Mouse (Mus musculus) yolk sac, embryonic 10.5 days (tissue): ENCODE data around the gene Slc2a8.
"Not testable (repeated sequence)": the region's sequence is repeated elsewhere in the genome, so short reads cannot be mapped to it uniquely, and the experiment has no call there.

ENCODE experiments used
- DNase-seq: peaks from one replicate; pipeline ENCODE4 v3.0.0-alpha.2; 2017; ENCODE audit warnings: low spot score

The Slc2a8 gene

GRCm38 (mm10) chr2:32981725-32982271 lies at the start of gene Slc2a8:
Gene Slc2a8 (minus strand): TSS chr2:32982083.
- DNase-seq: peak; percentile 93

DNA sequence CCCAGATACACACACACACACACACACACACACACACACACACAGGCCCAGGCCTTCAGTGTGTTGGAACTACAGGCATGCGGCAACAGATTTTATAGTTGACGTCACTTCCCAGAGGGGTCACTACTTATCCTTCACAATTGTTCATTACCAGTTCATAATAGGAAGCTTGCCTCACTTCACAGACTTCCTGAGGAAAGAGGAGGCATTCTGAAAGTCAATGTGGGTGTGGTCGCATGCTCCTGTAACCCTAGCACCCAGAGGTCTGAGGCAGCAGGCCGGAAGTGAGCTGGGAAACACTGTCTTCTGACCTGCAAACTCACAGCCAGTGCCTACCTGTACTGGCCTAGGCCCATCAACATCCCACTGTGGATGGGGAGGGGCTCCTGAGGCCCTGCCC lies 43.2 kb upstream of the Slc2a8 start:
- no peak for DNase-seq

GRCm38 (mm10) chr2:33024564-33024963 lies 42.7 kb upstream of the Slc2a8 start:
- DNase-seq: no peak

DNA sequence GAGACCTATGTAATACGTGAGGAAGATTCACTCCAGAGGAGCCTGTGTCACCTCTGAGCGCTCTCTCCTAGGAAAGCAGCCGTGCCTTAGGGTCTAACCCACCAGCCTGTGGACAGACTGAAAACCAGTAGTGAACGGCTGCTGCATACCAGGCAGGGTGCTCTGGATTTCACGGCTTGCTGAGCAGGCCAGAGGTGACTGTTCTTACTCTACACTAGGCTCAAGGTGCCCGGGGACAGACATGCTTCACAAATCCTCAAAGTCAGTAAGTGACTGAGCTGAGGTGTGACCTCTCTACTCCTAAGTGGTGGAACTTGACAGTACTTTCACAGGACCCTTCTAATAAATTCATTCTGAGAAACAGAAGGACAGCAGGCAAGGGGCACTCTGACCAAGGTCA lies 41.0 kb upstream of the Slc2a8 start:
- no peak for DNase-seq

- peak; percentile 61 for DNase-seq
These were observed 36.1 kb upstream of the Slc2a8 start for GRCm38 (mm10) chr2:33018026-33018425.

DNA sequence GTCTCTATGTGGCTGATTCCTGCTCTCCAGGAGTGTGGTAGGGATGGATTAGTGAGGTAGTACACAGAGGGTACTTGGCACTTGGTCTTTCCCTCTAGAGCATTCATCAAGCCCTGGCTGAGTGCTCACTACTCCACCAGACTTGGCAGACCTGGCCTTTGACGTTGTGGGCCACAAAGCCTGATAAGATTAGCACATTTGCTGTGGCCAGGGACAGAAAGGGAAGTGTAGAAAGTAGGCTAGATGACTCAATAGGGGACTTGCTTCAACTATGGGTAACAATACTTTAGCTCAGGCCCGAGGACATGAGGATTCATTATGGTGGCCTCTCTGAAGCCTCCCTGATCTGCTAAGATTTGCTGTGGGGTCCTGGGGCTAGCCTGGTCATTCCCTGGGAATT lies 35.3 kb upstream of the Slc2a8 start:
- no peak for DNase-seq

DNA sequence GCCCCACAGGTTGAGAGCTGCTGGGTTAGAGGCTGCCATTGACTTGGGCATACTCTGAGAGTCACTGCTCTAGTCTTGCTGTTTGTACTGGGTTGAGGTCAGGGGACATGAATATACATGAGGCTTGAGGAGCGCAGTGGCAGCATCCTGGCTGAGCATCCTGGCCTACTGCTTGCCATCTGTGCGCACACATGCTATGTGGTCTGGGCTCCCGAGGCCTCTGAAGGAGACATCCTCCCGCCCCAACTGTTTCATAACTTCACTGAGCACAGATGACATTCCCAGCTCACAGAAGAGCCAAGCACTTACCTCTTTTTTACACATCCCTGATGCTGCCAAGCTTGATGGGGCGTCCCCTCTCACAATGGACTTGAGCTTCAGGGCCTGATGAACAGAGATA lies 33.0 kb upstream of the Slc2a8 start:
- DNase-seq: no peak

DNA sequence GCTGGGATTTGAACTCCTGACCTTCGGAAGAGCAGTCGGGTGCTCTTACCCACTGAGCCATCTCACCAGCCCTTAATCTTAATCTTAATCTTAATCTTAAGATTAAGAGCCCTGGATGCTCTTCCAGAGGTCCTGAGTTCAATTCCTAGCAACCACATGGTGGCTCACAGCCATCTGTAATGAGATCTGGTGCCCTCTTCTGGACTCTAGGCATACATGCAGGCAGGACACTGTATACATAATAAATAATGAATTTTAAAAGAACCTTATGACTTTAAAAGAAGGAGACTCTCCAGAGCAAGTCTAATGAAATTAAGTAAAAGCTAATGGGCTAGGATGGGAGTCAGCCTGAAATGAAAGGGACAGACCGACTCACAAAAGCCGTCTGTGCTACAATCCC lies 27.2 kb upstream of the Slc2a8 start:
- not testable (repeated sequence) for DNase-seq

DNA sequence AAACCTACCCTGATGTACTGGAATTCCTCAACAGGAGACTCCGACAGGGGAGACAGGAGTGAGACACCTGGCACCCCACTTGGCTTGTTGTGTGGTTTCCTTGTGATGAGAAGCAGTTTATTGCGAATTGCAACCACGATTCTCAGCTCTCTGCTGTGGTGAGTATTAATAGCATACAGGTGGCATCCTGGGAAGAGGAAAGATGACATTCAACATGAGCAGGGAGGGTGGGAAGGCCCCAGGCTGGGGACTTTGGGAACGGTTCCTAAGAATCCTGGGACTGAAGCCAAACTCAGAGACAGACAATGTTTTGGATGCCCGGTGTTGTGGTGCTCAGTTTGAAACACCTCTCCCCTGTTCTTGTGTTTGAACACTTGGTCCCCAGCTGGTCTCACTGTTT lies 23.2 kb upstream of the Slc2a8 start:
- no peak for DNase-seq

GRCm38 (mm10) chr2:33002144-33002543 lies 20.3 kb upstream of the Slc2a8 start:
- no peak for DNase-seq

- DNase-seq: no peak
These were observed 17.9 kb upstream of the Slc2a8 start for GRCm38 (mm10) chr2:32999752-33000151.

DNA sequence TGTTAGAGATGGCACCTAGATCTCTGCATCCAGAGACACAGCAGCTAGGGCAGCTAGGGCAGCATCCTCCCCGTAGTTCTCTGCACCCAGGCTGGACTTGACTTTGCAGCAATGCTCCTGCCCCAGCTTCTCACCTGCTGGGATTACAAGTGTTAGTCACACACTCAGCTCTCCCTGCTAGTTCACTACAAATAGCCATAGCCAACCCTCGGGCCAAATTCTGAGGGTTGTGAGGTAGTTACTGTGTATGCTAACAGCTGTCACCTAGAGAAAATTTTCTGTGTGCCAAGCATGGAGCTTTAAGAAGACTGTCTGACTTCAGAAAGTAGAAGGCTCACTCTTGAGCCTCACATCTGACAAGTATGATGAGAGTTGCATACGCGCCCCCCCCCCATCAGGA lies 15.9 kb upstream of the Slc2a8 start:
- DNase-seq: no peak

DNA sequence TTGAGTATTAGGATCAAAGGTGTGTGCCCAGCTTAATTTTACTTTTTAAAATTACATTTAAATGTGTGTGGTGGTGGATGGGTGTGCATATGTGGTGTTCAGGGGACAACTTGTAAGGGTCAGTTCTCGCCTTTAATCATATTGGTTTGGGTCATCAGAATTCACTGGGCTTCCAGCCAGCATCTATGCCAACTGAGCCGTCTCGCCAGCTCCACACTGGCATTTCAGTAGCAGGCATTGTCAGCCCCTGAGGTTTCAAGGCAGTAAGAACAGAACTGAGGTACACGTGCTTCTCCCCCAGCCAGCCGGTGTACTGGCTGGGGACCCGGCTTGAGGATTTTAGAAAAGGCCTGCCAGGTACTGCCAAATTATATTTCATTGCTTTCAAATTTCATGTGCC lies 15.2 kb upstream of the Slc2a8 start:
- DNase-seq: no peak

DNA sequence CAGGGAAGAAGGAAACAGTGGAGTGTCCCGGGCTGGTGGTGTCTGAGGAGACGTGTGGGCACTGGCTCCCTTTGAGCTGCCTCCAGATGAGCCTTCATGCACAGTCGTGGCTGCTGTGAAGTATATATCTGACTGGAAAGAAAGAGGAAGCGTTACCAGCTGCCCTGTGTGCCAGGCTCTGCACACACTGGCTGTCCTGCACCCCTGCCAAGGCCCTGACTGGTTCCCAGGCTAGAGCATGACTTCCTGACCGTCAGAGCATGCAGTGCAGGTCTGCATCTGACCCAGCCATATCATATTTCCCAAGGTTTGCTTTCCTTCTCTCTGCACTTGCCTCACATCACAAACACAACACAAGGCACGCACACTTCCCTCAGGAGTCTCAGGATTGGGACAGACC lies 10.2 kb upstream of the Slc2a8 start:
- DNase-seq: no peak

DNA sequence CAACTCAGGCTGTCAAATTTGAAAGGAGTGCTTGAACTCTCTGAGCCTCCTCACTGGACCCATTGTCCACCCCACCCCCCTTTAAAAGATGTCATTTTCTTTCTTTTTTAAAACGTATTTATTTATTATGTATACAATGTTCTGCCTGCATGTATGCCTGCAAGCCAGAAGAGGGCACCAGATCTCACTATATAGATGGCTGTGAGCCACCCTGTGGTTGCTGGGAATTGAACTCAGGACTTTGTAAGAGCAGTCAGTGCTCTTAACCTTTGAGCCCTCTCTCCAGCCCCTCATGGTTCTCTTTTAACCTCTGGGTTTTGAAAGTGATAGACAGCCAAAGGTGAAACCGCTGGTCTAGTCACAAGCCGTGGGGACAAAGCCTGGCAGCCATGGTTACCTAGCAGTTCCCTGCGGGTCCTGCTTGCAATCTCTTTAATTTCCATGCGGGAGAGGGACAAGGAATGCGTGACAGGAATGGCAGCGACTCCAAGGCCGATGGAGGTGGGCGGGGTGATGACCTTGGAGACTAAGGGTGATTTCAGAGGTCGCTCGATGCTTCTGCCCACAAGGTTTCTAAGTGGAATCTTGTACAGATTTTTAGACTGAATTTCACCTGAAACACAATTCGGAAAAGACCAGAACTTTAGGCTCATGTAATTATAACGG lies 8.4 kb upstream of the Slc2a8 start:
- no peak for DNase-seq

DNA sequence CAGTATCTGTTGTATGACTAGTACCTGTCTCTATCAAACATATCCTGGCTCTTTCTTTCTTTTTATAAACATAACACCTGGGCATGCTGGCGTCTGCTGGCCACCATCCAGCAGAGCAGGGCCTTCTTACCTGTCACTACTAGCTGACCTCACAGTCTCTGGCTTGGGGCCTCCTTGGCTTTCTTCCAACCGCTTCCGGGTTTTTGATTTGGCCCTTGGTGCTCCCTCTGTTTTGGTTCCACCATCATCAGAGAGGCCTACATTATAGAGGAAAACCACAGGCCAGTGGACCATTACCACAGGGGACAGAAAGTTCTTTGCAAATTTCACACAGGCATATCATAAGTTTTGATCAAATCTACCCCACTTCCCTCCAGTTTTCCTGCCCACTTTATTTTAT lies 7.5 kb upstream of the Slc2a8 start:
- no peak for DNase-seq

GRCm38 (mm10) chr2:32985844-32986243 lies 4.0 kb upstream of the Slc2a8 start:
- DNase-seq: no peak

GRCm38 (mm10) chr2:32983617-32984016 lies 1.7 kb upstream of the Slc2a8 start:
- no peak for DNase-seq

- DNase-seq: no peak
These were observed 817 bp upstream of the Slc2a8 start for GRCm38 (mm10) chr2:32982700-32983099.

- DNase-seq: peak; percentile 19
These were observed 602 bp downstream of the Slc2a8 start for GRCm38 (mm10) chr2:32981281-32981680.

DNA sequence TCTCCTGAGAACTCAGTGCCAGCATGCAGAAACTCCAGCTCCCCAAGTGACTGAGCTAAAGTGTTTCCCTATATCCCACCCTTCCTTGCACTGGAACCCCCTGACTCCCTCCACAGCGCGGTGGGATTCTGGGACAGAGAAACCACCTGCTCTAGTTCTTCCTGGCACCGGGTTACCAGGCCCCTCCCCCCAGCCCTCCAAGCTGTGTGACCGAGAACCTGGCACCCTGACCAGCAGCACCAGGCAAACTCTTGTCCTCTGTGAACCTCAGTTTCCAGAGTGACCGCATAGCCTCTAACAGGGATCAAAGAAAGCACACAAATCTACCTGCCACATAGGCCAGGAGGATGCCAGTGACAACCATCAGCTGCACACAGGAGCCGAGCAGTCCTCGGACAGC lies 2.2 kb downstream of the Slc2a8 start:
- DNase-seq: no peak

DNA sequence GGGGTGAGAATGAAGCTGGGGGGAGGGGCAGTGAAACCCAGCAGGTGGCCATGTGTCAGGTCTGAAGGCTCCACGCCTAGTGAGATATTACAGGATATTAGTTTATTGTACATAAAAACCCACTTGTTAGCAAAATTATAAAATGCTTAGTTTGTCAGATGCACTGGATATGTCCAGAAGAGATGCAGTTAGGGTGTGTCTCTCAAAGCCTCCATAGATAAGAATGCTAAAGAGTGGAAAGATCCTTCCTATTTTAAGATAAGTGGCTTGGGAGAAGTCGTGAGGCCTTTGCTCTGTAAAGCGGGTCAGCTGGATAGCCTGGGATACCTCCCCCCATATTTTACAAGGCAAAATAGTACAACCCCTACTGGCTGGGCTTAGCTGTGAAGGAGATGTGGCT lies 3.2 kb downstream of the Slc2a8 start:
- no peak for DNase-seq

- DNase-seq: no peak
These were observed 4.8 kb downstream of the Slc2a8 start for GRCm38 (mm10) chr2:32977114-32977513.

DNA sequence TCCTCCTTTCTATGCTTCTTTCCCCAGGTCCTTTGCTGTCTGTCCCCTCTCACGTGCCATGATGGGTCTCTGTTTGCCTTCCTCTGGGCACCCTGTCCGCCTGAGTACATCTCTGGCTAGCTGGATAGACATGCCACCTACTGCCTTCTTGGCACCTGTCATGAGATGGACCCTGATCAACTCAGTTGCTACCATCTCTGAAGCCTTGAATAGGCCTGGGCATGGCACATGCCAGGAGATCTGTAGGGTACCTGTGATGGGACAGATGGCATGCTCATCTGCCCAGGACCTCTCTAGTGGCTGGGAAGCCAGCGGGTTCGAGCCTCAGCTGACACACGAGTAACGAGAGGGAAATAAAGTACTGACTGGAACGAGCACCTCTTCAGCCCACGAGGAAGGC lies 7.7 kb downstream of the Slc2a8 start:
- no peak for DNase-seq
